Mouse (Mus musculus) E14TG2a.4 (cell line): ENCODE results near the gene Olfr827.

Experiments
- CTCF ChIP-seq: conservative IDR thresholded peaks from 2 replicates; pipeline ENCODE4 v1.5.1; 2014; ENCODE audit warnings: low read length
- POU5F1 ChIP-seq: IDR thresholded peaks from 2 replicates; pipeline ENCODE4 v1.6.1; 2014; ENCODE audit warnings: low read length, borderline replicate concordance

GRCm38 (mm10) chr10:130229584-130229983 is 15.4 kb upstream of the Olfr827 start:
- TF ChIP-seq CTCF (peak; percentile 39), POU5F1 (no peak)
